Mouse (Mus musculus) liver, adult 10 weeks (tissue): ENCODE measurements around the gene Gm3543. TPM values are rescaled to one million over a fixed set of nuclear protein-coding genes. Genes with fewer than 3 reads are reported as not detected.

Experiments
- polyA plus RNA-seq: library from polyadenylated mRNA; stranded (reverse); fragments of 350-450 nt; fragmentation: Illumina TruSeq; extraction: RNeasy Lipid Tissue Mini Kit (QIAGEN cat#74804); gene quantifications from one replicate; pipeline ENCODE4 v1.2.3, GENCODE M21; 2014; ENCODE audit warnings: low read depth, low replicate concordance

Gene Gm3543
- not detected for polyA plus RNA-seq

DNA sequence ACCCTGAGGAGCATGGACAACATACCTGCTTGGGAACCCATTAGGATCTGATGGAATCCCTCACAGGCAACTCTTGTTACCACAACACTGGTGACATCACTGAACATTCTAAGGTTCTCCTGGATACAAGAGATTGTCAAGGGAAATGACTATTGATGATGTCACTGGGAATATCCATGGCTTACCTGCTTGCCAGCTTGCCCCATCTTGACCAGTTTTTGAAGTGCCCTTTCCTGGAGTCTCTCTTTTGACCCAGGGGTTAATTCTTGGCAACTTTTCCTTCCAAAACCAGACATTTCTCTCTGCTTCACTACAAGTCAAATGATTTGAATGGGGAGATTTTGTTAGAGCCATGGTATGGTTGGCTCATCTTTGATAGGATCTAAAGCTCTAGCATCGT is at the start of gene Gm3543:
Gene Gm3543, minus strand, starts transcription at position 101 of the 400 bp plus-strand sequence.

DNA sequence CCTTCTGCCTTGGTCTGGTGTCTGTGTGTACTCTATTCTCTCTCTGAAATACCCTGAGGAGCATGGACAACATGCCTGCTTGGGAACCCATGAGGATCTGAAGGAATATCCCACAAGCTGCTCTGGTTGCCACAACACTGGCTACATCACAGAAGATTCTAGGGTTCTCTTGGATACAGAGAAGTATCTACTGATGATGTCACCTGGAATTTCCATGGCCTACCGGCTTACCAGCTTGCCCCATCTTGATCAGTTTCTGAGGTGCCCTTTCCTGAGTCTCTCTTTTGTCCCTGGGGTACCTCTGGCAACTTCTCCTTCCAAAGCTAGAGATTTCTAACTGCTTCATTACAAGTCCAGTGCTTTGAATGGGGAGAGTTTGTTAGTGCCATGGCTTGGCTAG is 15.3 kb downstream of the Gm3543 start, which contains the start of gene Gm6401:
Gene Gm6401, minus strand, starts transcription at position 101 of the 400 bp plus-strand sequence.

DNA sequence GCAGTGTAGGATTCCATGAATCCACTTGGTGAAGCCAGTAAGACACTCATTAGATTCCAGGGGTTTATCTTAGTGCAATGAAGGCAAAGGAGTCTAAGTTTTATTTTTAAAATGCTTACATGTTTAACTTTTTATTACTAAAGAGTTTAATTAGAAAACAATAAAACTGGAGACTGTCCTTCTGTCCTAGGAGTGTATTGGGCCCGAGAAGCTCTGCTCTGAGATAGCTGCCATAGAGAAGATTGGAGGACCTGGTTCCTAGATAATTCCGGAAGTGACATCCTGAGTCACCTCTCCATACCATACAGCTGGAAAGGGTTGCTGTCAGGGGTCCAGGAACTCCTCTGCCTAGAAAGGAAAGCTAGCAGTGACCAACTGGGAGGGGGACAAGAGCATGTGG is 39.4 kb downstream of the Gm3543 start, which contains the start of gene 1700024B05Rik:
Gene 1700024B05Rik, plus strand, starts transcription at position 301 of the 400 bp plus-strand sequence.

Other genes starting within 250 kb of the Gm3543 start
- not detected for gene Gm7929, start 232.7 kb downstream of the Gm3543 start, polyA plus RNA-seq
- gene Gm47189, start 210.9 kb downstream of the Gm3543 start, polyA plus RNA-seq: not detected
- not detected for gene Gm7980, start 76.0 kb downstream of the Gm3543 start, polyA plus RNA-seq
- not detected for gene 1700049E17Rik1, start 58.4 kb downstream of the Gm3543 start, polyA plus RNA-seq
- gene 1700024B05Rik, start 39.3 kb downstream of the Gm3543 start, polyA plus RNA-seq: not detected
- not detected for gene Gm6401, start 15.4 kb downstream of the Gm3543 start, polyA plus RNA-seq
- not detected for gene Gm7951, start 134.0 kb upstream of the Gm3543 start, polyA plus RNA-seq
- gene Gm17027, start 179.3 kb upstream of the Gm3543 start, polyA plus RNA-seq: not detected
- gene Gm3573, start 207.5 kb upstream of the Gm3543 start, polyA plus RNA-seq: not detected